8 mouse cellular contexts compared by ENCODE assay signal in genomic region chr13:15714726-15715437, GRCm38 (mm10).
DNase-seq lines count a peak whose midpoint lies in the region.

No protein-coding gene starts in this region.

- peaks cover 34% of the 10 kb centered on the region for H3K36me3 ChIP-seq in hindbrain, embryonic 10.5 days

- H3K4me3 ChIP-seq in hindbrain, embryonic 10.5 days: no peak overlapping the region

- peaks cover 45% of the 10 kb centered on the region for H3K4me1 ChIP-seq in hindbrain, embryonic 10.5 days (replicated peaks)

- 30% methylated on average over 8 of the region's 8 CpGs for WGBS in hindbrain, embryonic 10.5 days

- peak; percentile 17 to 30 for DNase-seq in urinary bladder, postnatal 36 days (ENCODE audit: low spot score in 2 of 2)
- DNase-seq in urinary bladder, postnatal 4 days (ENCODE audit: low spot score in 2 of 2): no peak
- peak; percentile 71 for DNase-seq in embryo, embryonic 11 days
- DNase-seq in hindbrain, embryonic 10.5 days (ENCODE audit: low spot score): peak; percentile 56
- peak; percentile 37 for DNase-seq in layer of hippocampus, adult 9-10 months (ENCODE audit: low spot score)
- peak; percentile 43 for DNase-seq in lung, postnatal 25 days (ENCODE audit: low spot score)
- peak; percentile 11 to 19 for DNase-seq in right cerebral cortex, postnatal 36 days (ENCODE audit: low spot score in 2 of 2)
- DNase-seq in spleen, postnatal 14 days (ENCODE audit: low spot score in 2 of 2): no peak

- H3K27ac ChIP-seq in hindbrain, embryonic 10.5 days: peak overlapping the region; percentile 62

- H3K27me3 ChIP-seq in hindbrain, embryonic 10.5 days (ENCODE audit: insufficient read depth, poor library complexity, severe bottlenecking): peaks cover 33% of the 10 kb centered on the region

- no peaks in the 10 kb centered on the region for H3K9me3 ChIP-seq in hindbrain, embryonic 10.5 days

Comparison
In these comparisons a context has a peak if more than half of its experiments do, and no peak if none do; other contexts are left out.
1. DNase-seq: peak in urinary bladder, postnatal 36 days (2 of 2), embryo, embryonic 11 days (single experiment), hindbrain, embryonic 10.5 days (single experiment), layer of hippocampus, adult 9-10 months (single experiment), lung, postnatal 25 days (single experiment) and right cerebral cortex, postnatal 36 days (2 of 2); none in urinary bladder, postnatal 4 days (0 of 2) and spleen, postnatal 14 days (0 of 2).